Mouse (Mus musculus) limb, embryonic 14.5 days (tissue): ENCODE results near the gene Rassf1. TPM values are rescaled to one million over a fixed set of nuclear protein-coding genes. Genes with fewer than 3 reads are reported as not detected.

ENCODE experiments used
- ATAC-seq: fragments of 200-750 bp; cut with Nextera tagmentation; 2 replicates; pipeline ENCODE4 v1.8.0; 2017; ENCODE audit warnings: low read depth, moderate number of reproducible peaks, moderate TSS enrichment; ENCODE audit not compliant: low FRiP score
- DNase-seq: peaks from one replicate; pipeline ENCODE4 v3.0.0-alpha.2; 2015; ENCODE audit warnings: low spot score
- H3K27ac ChIP-seq: fragments of 300-500 bp; sonication (generic); replicated peaks from 2 replicates; pipeline ENCODE4 v1.5.1; 2014; ENCODE audit warnings: low read depth, mild to moderate bottlenecking, low read length, moderate library complexity, mixed read lengths
- H3K27me3 ChIP-seq: fragments of 300-500 bp; sonication (generic); 2 replicates; pipeline ENCODE4 v1.6.1; 2014; ENCODE audit warnings: low read length, mixed read lengths; ENCODE audit not compliant: control insufficient read depth, insufficient read depth
- H3K36me3 ChIP-seq: fragments of 300-500 bp; sonication (generic); 2 replicates; pipeline ENCODE4 v1.6.1; 2014; ENCODE audit warnings: mild to moderate bottlenecking, low read length, moderate library complexity, mixed read lengths; ENCODE audit not compliant: control insufficient read depth, insufficient read depth
- H3K4me1 ChIP-seq: fragments of 300-500 bp; sonication (generic); 2 replicates; pipeline ENCODE4 v1.6.1; 2014; ENCODE audit warnings: antibody characterized with exemption, low read length, mixed read lengths; ENCODE audit not compliant: control insufficient read depth, insufficient read depth
- H3K4me2 ChIP-seq: fragments of 300-500 bp; sonication (generic); replicated peaks from 2 replicates; pipeline ENCODE4 v1.6.1; 2014; ENCODE audit warnings: low read depth, mild to moderate bottlenecking, low read length, moderate library complexity; ENCODE audit not compliant: severe bottlenecking
- H3K4me3 ChIP-seq: fragments of 300-500 bp; sonication (generic); replicated peaks from 2 replicates; pipeline ENCODE4 v1.5.1; 2014; ENCODE audit warnings: low read length
- H3K9ac ChIP-seq: fragments of 300-500 bp; sonication (generic); 2 replicates; pipeline ENCODE4 v1.6.1; 2014; ENCODE audit warnings: mild to moderate bottlenecking, low read depth, low read length, moderate library complexity; ENCODE audit not compliant: severe bottlenecking
- H3K9me3 ChIP-seq: fragments of 300-500 bp; sonication (generic); 2 replicates; pipeline ENCODE4 v1.6.1; 2016; ENCODE audit warnings: low read length; ENCODE audit not compliant: control insufficient read depth
- POLR2A ChIP-seq: fragments of 200-500 bp; IDR thresholded peaks from 2 replicates; pipeline ENCODE4 v1.8.0; 2012; ENCODE audit warnings: inconsistent platforms, mild to moderate bottlenecking, moderate library complexity, borderline replicate concordance; ENCODE audit not compliant: insufficient read depth, insufficient read length; ENCODE audit errors: extremely low read depth
- WGBS: fragments of 180-500 bp; shearing (Covaris S2); extraction: QIAGEN DNeasy Blood & Tissue Kit; methylation state at CpG from one replicate; pipeline ENCODE4 v1.1.7; 2014; 5-methylcytosine and 5-hydroxymethylcytosine counted together
- polyA plus RNA-seq, 2 experiments: library from polyadenylated mRNA; depleted of rRNA in 1 of 2; stranded (reverse) in 1 of 2; unstranded in 1 of 2; fragments of >200 nt; fragmentation: Nextera tagmentation in 1 of 2; extraction: Ambion mirVana in 1 of 2; gene quantifications; 2 replicates each; pipeline versions ENCODE4 v1.2.1 to v1.2.3; 2012 to 2014

Rassf1 gene
- polyA plus RNA-seq, 2 experiments: 67.6 to 74.7 TPM

- H3K4me3 ChIP-seq: no peak overlapping the region
- H3K9me3 ChIP-seq: no peaks in the 10 kb centered on the region
- H3K27me3 ChIP-seq: no peaks in the 10 kb centered on the region
- TF ChIP-seq POLR2A: no peak
- ATAC-seq (no peak), DNase-seq (no peak)
- peaks cover 11% of the 10 kb centered on the region; the same call in 1 of the 2 replicates for H3K4me1 ChIP-seq
- H3K27ac ChIP-seq: no peak overlapping the region
- no peak overlapping the region for H3K9ac ChIP-seq
- no peak overlapping the region for H3K4me2 ChIP-seq
- H3K36me3 ChIP-seq: no peaks in the 10 kb centered on the region
- 76% methylated on average over 14 of the region's 14 CpGs for WGBS
These were observed 40.8 kb upstream of the Rassf1 start for GRCm38 (mm10) chr9:107510384-107511100.

DNA sequence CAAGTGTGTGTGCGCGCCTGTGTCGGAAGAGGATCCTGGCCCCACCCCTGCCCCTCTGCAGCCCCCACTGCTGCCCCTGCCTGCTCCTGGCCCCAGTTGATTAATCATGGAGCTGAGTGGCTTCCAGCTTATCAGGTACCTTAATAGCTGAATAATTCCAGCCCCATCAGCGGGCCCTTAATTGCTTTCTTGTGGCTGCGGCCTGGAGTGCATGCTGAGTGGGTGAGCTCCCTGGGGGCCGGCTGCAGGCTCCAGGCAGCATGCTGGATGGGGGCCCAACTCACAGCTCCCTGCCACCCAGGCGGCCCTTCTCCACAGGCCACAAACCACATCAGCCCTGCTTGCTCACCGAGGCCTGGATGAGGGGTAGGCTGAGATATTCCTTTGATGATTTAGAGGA is 39.9 kb upstream of the Rassf1 start:
- no peak for TF ChIP-seq POLR2A
- H3K9me3 ChIP-seq: no peaks in the 10 kb centered on the region
- no peak overlapping the region for H3K4me3 ChIP-seq
- no peaks in the 10 kb centered on the region for H3K27me3 ChIP-seq
- peaks cover 11% of the 10 kb centered on the region; the same call in 1 of the 2 replicates for H3K4me1 ChIP-seq
- no peak for DNase-seq
- no peak overlapping the region for H3K4me2 ChIP-seq
- H3K9ac ChIP-seq: no peak overlapping the region
- ATAC-seq: no peak
- H3K27ac ChIP-seq: no peak overlapping the region
- H3K36me3 ChIP-seq: no peaks in the 10 kb centered on the region
- 51% methylated on average over 8 of the region's 8 CpGs for WGBS

GRCm38 (mm10) chr9:107512326-107512725 is 39.0 kb upstream of the Rassf1 start:
- no peaks in the 10 kb centered on the region for H3K9me3 ChIP-seq
- H3K4me3 ChIP-seq: no peak overlapping the region
- H3K27ac ChIP-seq: no peak overlapping the region
- TF ChIP-seq POLR2A: no peak
- DNase-seq: no peak
- ATAC-seq: no peak
- no peaks in the 10 kb centered on the region for H3K36me3 ChIP-seq
- WGBS: 82% methylated on average over 16 of the region's 16 CpGs
- H3K27me3 ChIP-seq: no peaks in the 10 kb centered on the region
- no peak overlapping the region for H3K4me2 ChIP-seq
- H3K4me1 ChIP-seq: peaks cover 11% of the 10 kb centered on the region; the same call in 1 of the 2 replicates
- H3K9ac ChIP-seq: no peak overlapping the region

DNA sequence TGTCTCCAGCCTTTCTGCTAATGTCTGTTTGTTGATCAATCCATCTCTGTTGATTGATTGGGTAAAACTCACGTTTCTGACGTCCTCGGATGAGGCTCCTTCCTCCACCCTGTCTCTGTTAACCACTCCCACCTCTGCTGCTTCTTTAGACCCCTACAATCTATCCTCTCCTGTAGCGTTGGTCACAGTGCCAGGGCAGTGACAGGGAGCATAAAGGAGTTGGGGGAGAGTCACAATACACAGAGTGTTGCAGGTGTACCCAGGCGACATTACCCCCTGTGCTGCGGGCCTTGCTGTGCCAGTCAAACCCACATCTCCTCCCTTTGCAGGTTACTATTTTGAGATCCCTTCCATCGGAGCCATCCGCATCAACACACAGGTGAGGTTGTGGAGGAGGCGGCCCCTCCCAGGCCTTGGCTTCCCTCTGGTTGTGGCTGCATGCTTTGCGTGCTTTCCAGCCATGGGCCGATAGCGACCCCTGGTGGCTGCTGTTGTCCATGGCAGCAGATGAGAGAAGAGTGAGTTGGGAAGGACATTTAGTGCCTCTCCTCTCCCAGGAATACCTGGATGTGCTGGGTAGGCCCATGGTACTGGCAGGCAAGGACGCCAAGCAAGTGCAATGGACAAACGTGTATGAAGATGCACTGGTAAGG is 36.9 kb upstream of the Rassf1 start:
- Histone ChIP-seq H3K4me2 (no peak overlapping the region), H3K4me1 (0 out of 2 replicates have a peak, but pooled peaks cover 1% of the 10 kb centered on the region), H3K4me3 (no peak overlapping the region), H3K36me3 (no peaks in the 10 kb centered on the region), H3K27me3 (no peaks in the 10 kb centered on the region), H3K9me3 (no peaks in the 10 kb centered on the region), H3K9ac (no peak overlapping the region), H3K27ac (no peak overlapping the region)
- ATAC-seq (peak; percentile 47), DNase-seq (peak; percentile 74)
- 24% methylated on average over 14 of the region's 14 CpGs for WGBS
- no peak for TF ChIP-seq POLR2A

- Histone ChIP-seq H3K27ac (no peak overlapping the region), H3K9ac (no peak overlapping the region), H3K4me1 (no peaks in the 10 kb centered on the region), H3K27me3 (peaks cover under 1% of the 10 kb centered on the region; the same call in 1 of the 2 replicates), H3K4me3 (no peak overlapping the region), H3K4me2 (no peak overlapping the region), H3K36me3 (no peaks in the 10 kb centered on the region), H3K9me3 (no peaks in the 10 kb centered on the region)
- TF ChIP-seq POLR2A: no peak
- ATAC-seq (no peak), DNase-seq (no peak)
- WGBS: 54% methylated on average over 6 of the region's 6 CpGs
These were observed 31.0 kb upstream of the Rassf1 start for GRCm38 (mm10) chr9:107520331-107520730.
